Mouse (Mus musculus) gastrocnemius, adult 2 months (tissue): ENCODE data around the gene Tmem216. TPM values are rescaled to one million over a fixed set of nuclear protein-coding genes. Genes with fewer than 3 reads are reported as not detected.

ENCODE experiments used
- DNase-seq: peaks from one replicate; pipeline ENCODE4 v3.0.0; 2022
- H3K27ac ChIP-seq: fragments of 200-600 bp; 2 replicates; pipeline ENCODE4 v1.8.1; 2022; ENCODE audit warnings: mild to moderate bottlenecking
- H3K4me3 ChIP-seq: fragments of 200-600 bp; 2 replicates; pipeline ENCODE4 v1.8.1; 2022; ENCODE audit warnings: mild to moderate bottlenecking, moderate library complexity
- CTCF ChIP-seq: fragments of 200-600 bp; IDR thresholded peaks from 2 replicates; pipeline ENCODE4 v1.8.1; 2022; ENCODE audit warnings: antibody characterized with exemption, mild to moderate bottlenecking, moderate library complexity
- intact Hi-C: fragments of 180-260 bp; cut with DNase I; formaldehyde crosslinking; loops from one replicate; pipeline ENCODE4 v1.15.1; 2025
- total RNA-seq, 2 experiments: library from RNA; stranded (reverse); gene quantifications; 2 replicates each; pipeline ENCODE4 v1.2.3; 2021

Tmem216 gene
- total RNA-seq, 2 experiments from 2014 or later, result 2.1 to 3.3 TPM

DNA sequence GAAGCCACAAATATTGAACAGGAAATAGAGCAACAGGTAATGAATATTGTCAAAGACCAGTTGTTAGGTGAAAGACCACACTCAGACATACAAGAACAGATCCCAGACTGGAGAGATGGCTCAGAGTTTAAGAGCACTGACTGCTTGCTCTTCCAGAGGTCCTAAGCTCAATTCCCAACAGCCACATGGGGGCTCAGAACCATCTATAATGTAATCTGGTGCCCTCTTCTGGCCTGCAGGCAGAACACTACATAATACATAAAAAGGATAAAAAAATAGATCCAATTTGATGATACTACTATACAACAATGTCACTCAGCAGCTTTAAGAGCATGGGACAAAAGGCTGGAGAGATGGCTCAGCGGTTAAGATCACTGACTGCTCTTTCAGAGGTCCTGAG lies 35.7 kb downstream of the Tmem216 start:
- TF ChIP-seq CTCF, result peak; percentile 53
- Histone ChIP-seq H3K27ac (no peak overlapping the region), H3K4me3 (no peak overlapping the region)
- intact Hi-C loops, result no loop called here
- no peak for DNase-seq

DNA sequence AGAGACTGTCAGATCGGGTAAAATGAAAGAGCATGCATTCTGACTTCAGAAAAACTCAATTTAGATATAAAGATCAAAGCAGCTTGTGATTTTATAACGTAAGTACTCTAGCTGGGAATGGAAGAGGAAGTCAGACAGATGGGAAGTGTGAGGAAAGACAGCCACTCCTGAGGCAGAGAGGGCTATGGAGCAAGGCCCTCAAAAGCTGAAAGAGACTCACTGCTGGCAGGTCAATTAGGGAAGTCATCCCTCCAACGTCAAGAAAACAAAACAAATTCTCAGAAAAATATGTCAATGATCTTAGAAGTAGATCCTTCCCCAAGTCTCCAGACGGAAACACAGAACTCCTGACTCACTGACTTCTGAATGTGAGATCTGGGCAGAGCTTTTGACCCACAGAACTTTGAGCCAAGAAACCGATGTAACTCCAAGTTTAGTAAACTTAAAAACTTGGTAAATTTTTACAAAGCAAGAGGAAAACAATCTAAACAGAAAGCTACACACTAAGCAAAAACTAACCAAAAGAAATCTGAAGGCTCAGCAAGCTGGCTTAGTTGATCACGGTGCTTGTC lies 45.2 kb downstream of the Tmem216 start:
- Histone ChIP-seq H3K27ac (no peak overlapping the region), H3K4me3 (no peak overlapping the region)
- no peak for DNase-seq
- TF ChIP-seq CTCF, result no peak
- intact Hi-C loops, result no loop called here

DNA sequence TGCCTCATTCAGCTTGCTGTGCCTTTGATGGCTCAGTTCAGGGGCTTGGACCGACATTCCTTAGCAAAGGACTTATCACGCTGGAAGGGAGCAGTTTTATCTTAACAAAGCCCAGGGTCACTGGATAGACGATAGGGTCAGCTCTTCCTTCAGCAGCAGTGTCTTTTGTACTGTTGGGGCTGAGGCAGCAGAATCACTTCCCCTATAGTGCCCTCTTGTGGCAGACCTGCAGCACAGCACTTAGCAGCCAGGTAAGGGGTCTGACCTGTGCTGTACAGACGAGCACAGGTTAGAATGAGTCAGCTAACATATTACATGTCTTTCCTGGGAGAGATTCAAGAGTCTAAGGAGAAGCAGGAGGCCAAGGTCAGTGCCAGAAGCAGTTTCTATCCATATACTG lies 53.5 kb downstream of the Tmem216 start:
- peak; percentile 41 for DNase-seq
- no peak overlapping the region for H3K27ac ChIP-seq
- no peak overlapping the region for H3K4me3 ChIP-seq
- TF ChIP-seq CTCF, result peak; percentile 90
- intact Hi-C loops, result loop anchor here (5.0 kb wide), 1 partner anchor 170 kb away; no protein-coding TSS in a partner anchor

DNA sequence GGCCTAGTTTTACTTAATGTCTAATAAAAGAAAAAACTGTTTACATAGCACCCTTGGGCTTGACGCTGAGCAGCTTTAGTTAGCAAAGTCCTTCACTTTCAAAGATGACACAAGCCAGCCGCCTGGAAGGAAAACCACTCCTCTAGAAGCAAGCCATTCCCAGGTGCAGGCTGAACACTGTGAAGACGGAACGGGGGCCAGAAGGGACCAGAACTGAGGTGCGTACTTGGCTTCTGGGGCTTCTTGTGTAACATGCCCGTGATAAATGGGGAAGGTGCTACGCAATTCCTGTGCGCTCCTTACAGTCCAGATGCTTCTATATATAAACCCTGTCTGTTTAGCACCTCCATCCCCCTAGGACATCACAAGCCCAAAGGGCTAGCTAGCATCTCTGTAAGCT lies 55.5 kb downstream of the Tmem216 start:
- intact Hi-C loops, result loop anchor here (5.0 kb wide), 1 partner anchor 168 kb away; no protein-coding TSS in a partner anchor
- Histone ChIP-seq H3K4me3 (no peak overlapping the region), H3K27ac (no peak overlapping the region)
- TF ChIP-seq CTCF, result no peak
- no peak for DNase-seq

DNA sequence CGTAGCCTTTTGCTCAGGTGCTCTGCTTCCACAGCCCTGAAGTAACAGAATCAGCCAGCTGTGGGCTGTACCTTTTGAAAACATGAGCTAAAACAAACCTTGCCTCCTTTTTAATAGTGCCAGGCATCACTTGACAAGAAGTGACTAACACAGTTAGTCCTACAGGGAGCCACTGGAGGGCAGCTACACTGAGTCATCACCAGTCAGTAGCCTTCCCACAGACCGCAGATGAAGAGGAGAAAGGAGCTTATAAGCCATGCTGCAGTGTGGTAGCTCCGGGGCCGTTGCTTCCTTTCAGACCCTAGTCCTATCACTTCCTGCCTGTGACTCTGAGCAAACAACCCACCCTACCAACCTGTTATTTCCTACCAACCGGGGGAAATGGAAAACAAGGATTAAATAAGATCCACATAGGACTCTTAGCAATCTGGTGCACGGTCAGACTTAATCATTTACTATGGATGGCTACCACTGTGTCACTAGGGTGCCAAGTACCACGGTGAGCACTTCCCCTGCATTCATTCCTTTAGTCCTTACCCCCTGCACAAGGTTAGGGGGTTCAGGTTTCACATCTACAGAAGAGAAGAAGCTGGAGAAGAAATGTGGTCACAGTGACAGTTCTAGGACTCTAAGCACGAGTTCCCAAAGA lies 58.4 kb downstream of the Tmem216 start:
- H3K4me3 ChIP-seq, result no peak overlapping the region
- DNase-seq, result no peak
- H3K27ac ChIP-seq, result no peak overlapping the region
- intact Hi-C loops, result no loop called here
- TF ChIP-seq CTCF, result no peak

DNA sequence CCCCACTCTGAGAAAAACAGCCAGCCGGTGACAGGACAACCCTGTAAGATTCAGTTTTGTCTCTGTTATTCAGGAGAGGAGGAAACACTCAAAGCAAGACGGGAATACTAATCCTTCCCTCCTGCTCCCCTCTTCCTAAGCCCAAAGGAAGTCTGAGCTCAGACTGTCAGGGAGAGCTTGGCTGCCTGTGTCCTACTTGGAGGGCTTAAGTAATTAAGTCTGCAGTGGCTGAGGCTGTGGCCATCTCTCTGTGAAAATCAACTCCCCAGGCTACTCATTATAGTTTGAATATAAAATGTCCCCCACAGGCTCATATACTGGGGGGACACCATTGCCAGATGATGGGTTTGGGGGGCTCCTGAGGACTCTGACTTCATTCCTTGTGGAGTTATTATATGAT lies 59.1 kb downstream of the Tmem216 start:
- intact Hi-C loops, result no loop called here
- TF ChIP-seq CTCF, result no peak
- DNase-seq, result no peak
- H3K4me3 ChIP-seq, result no peak overlapping the region
- H3K27ac ChIP-seq, result no peak overlapping the region

DNA sequence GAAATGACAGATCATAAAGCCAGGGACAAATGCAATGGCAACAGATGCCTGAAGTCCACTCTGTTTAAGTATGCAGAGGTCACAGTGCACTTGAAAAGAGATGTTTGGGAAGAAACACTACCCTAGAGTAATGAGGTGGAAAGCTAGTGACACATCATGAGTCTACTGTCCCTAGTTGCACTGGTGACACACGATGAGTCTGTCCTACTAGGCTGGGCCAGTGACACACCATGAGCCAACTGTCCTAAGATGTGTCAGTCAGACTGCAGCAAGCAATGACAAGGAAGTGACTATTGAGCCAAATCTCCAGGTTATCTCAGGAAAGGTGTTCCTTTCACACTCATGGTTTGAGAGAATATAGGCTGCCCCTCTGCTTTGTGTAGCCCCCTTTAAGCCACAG lies 60.4 kb downstream of the Tmem216 start:
- Histone ChIP-seq H3K4me3 (no peak overlapping the region), H3K27ac (no peak overlapping the region)
- TF ChIP-seq CTCF, result no peak
- no peak for DNase-seq
- intact Hi-C loops, result no loop called here

DNA sequence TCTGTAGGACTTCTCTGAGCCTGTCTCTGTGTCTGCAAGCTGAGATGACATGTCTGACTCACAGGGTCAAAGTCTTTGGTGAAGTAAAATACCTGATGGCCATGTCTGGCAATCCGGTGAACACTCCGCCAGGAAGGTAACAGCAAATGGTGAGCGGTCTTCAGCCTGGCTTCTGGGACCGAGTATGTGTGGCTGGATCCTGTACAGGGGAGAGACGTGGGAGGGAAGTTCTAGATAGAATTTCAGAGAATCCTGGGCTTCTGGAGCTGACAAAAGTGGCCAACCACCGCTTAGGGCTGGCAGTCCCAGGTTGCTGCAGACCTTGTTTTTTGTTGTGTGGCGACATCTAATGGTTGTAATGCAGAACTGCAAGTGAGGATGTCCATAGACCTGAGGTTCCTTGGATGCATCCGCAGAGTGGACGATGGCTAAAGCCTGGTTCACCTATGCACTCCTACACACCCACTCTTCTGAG lies 69.7 kb downstream of the Tmem216 start:
- TF ChIP-seq CTCF, result peak; percentile 88
- Histone ChIP-seq H3K27ac (no peak overlapping the region), H3K4me3 (no peak overlapping the region)
- intact Hi-C loops, result loop anchor here (1.0 to 5.0 kb wide), 2 partner anchors 36 to 154 kb away; no protein-coding TSS in a partner anchor
- DNase-seq, result peak; percentile 25

Other genes starting within 250 kb of the Tmem216 start
- 1 to 10 TPM; 3.1 to 4.0 TPM for gene Syt7, start 167.1 kb downstream of the Tmem216 start, total RNA-seq
- under 1 TPM; 0.33 TPM for gene Lrrc10b, start 98.8 kb downstream of the Tmem216 start, total RNA-seq
- gene Ppp1r32, start 73.3 kb downstream of the Tmem216 start, total RNA-seq, result 1 to 10 TPM in 1 of 2 experiments, under 1 TPM in 1; 0.97 to 1.5 TPM
- gene Cpsf7, start 31.0 kb downstream of the Tmem216 start, total RNA-seq, result 10 to 100 TPM; 20.3 to 21.7 TPM
- gene Sdhaf2, start 30.1 kb downstream of the Tmem216 start, total RNA-seq, result 10 to 100 TPM; 42.4 to 62.9 TPM
- 1 to 10 TPM; 6.3 to 6.4 TPM for gene Cyb561a3, start 20.9 kb upstream of the Tmem216 start, total RNA-seq
- gene Tmem138, start 21.1 kb upstream of the Tmem216 start, total RNA-seq, result 1 to 10 TPM; 1.5 TPM
- 100 to 1,000 TPM; 128 to 132 TPM for gene Ddb1, start 49.1 kb upstream of the Tmem216 start, total RNA-seq
- 1 to 10 TPM; 3.0 to 4.5 TPM for gene Tkfc, start 49.4 kb upstream of the Tmem216 start, total RNA-seq
- not detected for gene Vwce, start 78.0 kb upstream of the Tmem216 start, total RNA-seq
- gene Pga5, start 121.8 kb upstream of the Tmem216 start, total RNA-seq, result not detected
- gene Vps37c, start 132.5 kb upstream of the Tmem216 start, total RNA-seq, result 10 to 100 TPM; 20.7 to 26.3 TPM
- gene Cd5, start 182.8 kb upstream of the Tmem216 start, total RNA-seq, result not detected